Mouse (Mus musculus) MEL (cell line): ENCODE measurements around the gene Pcnt. TPM values are rescaled to one million over a fixed set of nuclear protein-coding genes. Genes with fewer than 3 reads are reported as not detected.

Experiments used
- DNase-seq: peaks from one replicate; pipeline ENCODE4 v3.0.0; 2011; ENCODE audit warnings: low read depth, low spot score
- H3K27ac ChIP-seq: 2 replicates; pipeline ENCODE4 v1.5.1; 2012; ENCODE audit warnings: low read depth, mild to moderate bottlenecking, control low read depth, low read length, moderate library complexity; ENCODE audit not compliant: control insufficient read depth
- H3K27me3 ChIP-seq, 2 experiments: fragments of 150-350 bp in 1 of 2; sonication (generic) in 1 of 2; 2 replicates each; pipeline ENCODE4 v1.6.1; 2012; ENCODE audit warnings: low read length in 2 of 2, mild to moderate bottlenecking in 2 of 2, improper control_type of control experiment in 1 of 2, moderate library complexity in 1 of 2; ENCODE audit not compliant: insufficient read depth in 2 of 2, control insufficient read depth in 1 of 2
- H3K36me3 ChIP-seq, 2 experiments: 2 replicates each; pipeline ENCODE4 v1.6.1; 2012 to 2014; ENCODE audit warnings: low read length in 2 of 2, improper control_type of control experiment in 1 of 2, inconsistent platforms in 1 of 2, mild to moderate bottlenecking in 1 of 2; ENCODE audit not compliant: insufficient read depth in 2 of 2, control insufficient read depth in 1 of 2
- H3K4me1 ChIP-seq, 2 experiments: fragments of 150-350 bp in 1 of 2; sonication (generic) in 1 of 2; 2 replicates each; pipeline ENCODE4 v1.6.1; 2012; ENCODE audit warnings: low read length in 2 of 2, improper control_type of control experiment in 1 of 2, mild to moderate bottlenecking in 1 of 2; ENCODE audit not compliant: insufficient read depth in 2 of 2, control insufficient read depth in 1 of 2
- H3K4me3 ChIP-seq, 2 experiments: fragments of 150-350 bp in 1 of 2; sonication (generic) in 1 of 2; 2 replicates each; pipeline ENCODE4 v1.5.1; 2012; ENCODE audit warnings: low read depth in 2 of 2, low read length in 2 of 2, mild to moderate bottlenecking in 2 of 2, moderate library complexity in 2 of 2, control low read depth in 1 of 2, improper control_type of control experiment in 1 of 2; ENCODE audit not compliant: control insufficient read depth in 1 of 2, insufficient read depth in 1 of 2
- H3K79me2 ChIP-seq: 2 replicates; pipeline ENCODE4 v1.6.1; 2012; ENCODE audit warnings: mild to moderate bottlenecking, low read length, moderate library complexity; ENCODE audit not compliant: control insufficient read depth, poor library complexity, insufficient read depth
- H3K9ac ChIP-seq: 2 replicates; pipeline ENCODE4 v1.6.1; 2012; ENCODE audit warnings: low read depth, mild to moderate bottlenecking, control low read depth, low read length, moderate library complexity; ENCODE audit not compliant: control insufficient read depth, poor library complexity, severe bottlenecking
- H3K9me3 ChIP-seq: fragments of 150-350 bp; sonication (generic); replicated peaks from 2 replicates; pipeline ENCODE4 v1.6.1; 2012; ENCODE audit warnings: mild to moderate bottlenecking, low read length, improper control_type of control experiment, moderate library complexity; ENCODE audit not compliant: insufficient read depth
- CHD2 ChIP-seq: IDR thresholded peaks from 2 replicates; pipeline ENCODE4 v1.6.1; 2011; ENCODE audit warnings: low read length, improper control_type of control experiment
- CTCF ChIP-seq, 3 experiments: IDR thresholded peaks in 2 of 3; conservative IDR thresholded peaks in 1 of 3; 2 replicates each; pipeline ENCODE4 v1.5.1; 2011 to 2012; ENCODE audit warnings: low read length in 3 of 3, low read depth in 2 of 3, mild to moderate bottlenecking in 2 of 3, improper control_type of control experiment in 1 of 3, inconsistent platforms in 1 of 3, mixed read lengths in 1 of 3, moderate library complexity in 1 of 3; ENCODE audit not compliant: control insufficient read depth in 1 of 3, insufficient read depth in 1 of 3, poor library complexity in 1 of 3, severe bottlenecking in 1 of 3
- E2F4 ChIP-seq: IDR thresholded peaks from 2 replicates; pipeline ENCODE4 v1.6.1; 2011; ENCODE audit warnings: low read depth, low read length, improper control_type of control experiment, borderline replicate concordance
- ELF1 ChIP-seq: IDR thresholded peaks from 2 replicates; pipeline ENCODE4 v1.6.1; 2014; ENCODE audit warnings: low read depth, mild to moderate bottlenecking, inconsistent platforms, low read length, improper control_type of control experiment, moderate library complexity
- ETS1 ChIP-seq: IDR thresholded peaks from 2 replicates; pipeline ENCODE4 v1.6.1; 2012; ENCODE audit warnings: low read depth, mild to moderate bottlenecking, inconsistent platforms, low read length, improper control_type of control experiment, moderate library complexity
- GATA1 ChIP-seq: IDR thresholded peaks from 2 replicates; pipeline ENCODE4 v1.6.1; 2011; ENCODE audit warnings: low read depth, low read length, improper control_type of control experiment
- HCFC1 ChIP-seq: IDR thresholded peaks from 2 replicates; pipeline ENCODE4 v1.6.1; 2012; ENCODE audit warnings: low read depth, mild to moderate bottlenecking, inconsistent platforms, low read length, improper control_type of control experiment, moderate library complexity
- KAT2A ChIP-seq: conservative IDR thresholded peaks from 2 replicates; pipeline ENCODE4 v1.6.1; 2012; ENCODE audit warnings: low read depth, low read length, improper control_type of control experiment, inconsistent platforms
- MAFK ChIP-seq: IDR thresholded peaks from 2 replicates; pipeline ENCODE4 v1.6.1; 2011; ENCODE audit warnings: low read depth, mild to moderate bottlenecking, low read length, improper control_type of control experiment, borderline replicate concordance
- MAZ ChIP-seq: IDR thresholded peaks from 2 replicates; pipeline ENCODE4 v1.6.1; 2012; ENCODE audit warnings: low read depth, mild to moderate bottlenecking, inconsistent platforms, low read length, improper control_type of control experiment
- MXI1 ChIP-seq: IDR thresholded peaks from 2 replicates; pipeline ENCODE4 v1.6.1; 2011; ENCODE audit warnings: mild to moderate bottlenecking, low read depth, low read length, improper control_type of control experiment
- MYB ChIP-seq: IDR thresholded peaks from 2 replicates; pipeline ENCODE4 v1.6.1; 2011; ENCODE audit warnings: mild to moderate bottlenecking, low read depth, low read length, improper control_type of control experiment
- MYC ChIP-seq: IDR thresholded peaks from 2 replicates; pipeline ENCODE4 v1.6.1; 2011; ENCODE audit warnings: low read depth, mild to moderate bottlenecking, low read length, improper control_type of control experiment, moderate library complexity
- NELFE ChIP-seq: IDR thresholded peaks from 2 replicates; pipeline ENCODE4 v1.6.1; 2011; ENCODE audit warnings: low read depth, low read length, improper control_type of control experiment
- NRF1 ChIP-seq: IDR thresholded peaks from 2 replicates; pipeline ENCODE4 v1.6.1; 2014; ENCODE audit warnings: low read depth, mild to moderate bottlenecking, inconsistent platforms, low read length, improper control_type of control experiment, moderate library complexity; ENCODE audit not compliant: poor library complexity, insufficient read depth, severe bottlenecking
- POLR2A ChIP-seq, 2 experiments: IDR thresholded peaks; 2 replicates each; pipeline ENCODE4 v1.6.1; 2011 to 2012; ENCODE audit warnings: low read length in 2 of 2, mild to moderate bottlenecking in 2 of 2, control low read depth in 1 of 2, improper control_type of control experiment in 1 of 2, low read depth in 1 of 2, moderate library complexity in 1 of 2; ENCODE audit not compliant: control insufficient read depth in 1 of 2, insufficient read depth in 1 of 2, poor library complexity in 1 of 2
- POLR2AphosphoS2 ChIP-seq: IDR thresholded peaks from 2 replicates; pipeline ENCODE4 v1.6.1; 2011; ENCODE audit warnings: low read length, improper control_type of control experiment
- POLR2AphosphoS5 ChIP-seq: IDR thresholded peaks from 2 replicates; pipeline ENCODE4 v1.6.1; 2012; ENCODE audit warnings: low read depth, borderline replicate concordance, mild to moderate bottlenecking, inconsistent platforms, low read length, moderate library complexity, mixed read lengths
- RCOR1 ChIP-seq: IDR thresholded peaks from 2 replicates; pipeline ENCODE4 v1.6.1; 2012; ENCODE audit warnings: low read depth, mild to moderate bottlenecking, inconsistent platforms, low read length, improper control_type of control experiment
- SIN3A ChIP-seq: IDR thresholded peaks from 2 replicates; pipeline ENCODE4 v1.6.1; 2012; ENCODE audit warnings: low read length, improper control_type of control experiment, inconsistent platforms
- TAL1 ChIP-seq: IDR thresholded peaks from 2 replicates; pipeline ENCODE4 v1.6.1; 2012; ENCODE audit warnings: mild to moderate bottlenecking, inconsistent platforms, low read length, moderate library complexity, mixed read lengths
- TBP ChIP-seq: IDR thresholded peaks from 2 replicates; pipeline ENCODE4 v1.8.0; 2011; ENCODE audit warnings: low read depth, low read length, improper control_type of control experiment
- TCF12 ChIP-seq: IDR thresholded peaks from 2 replicates; pipeline ENCODE4 v1.6.1; 2014; ENCODE audit warnings: low read depth, mild to moderate bottlenecking, inconsistent platforms, low read length, improper control_type of control experiment, moderate library complexity
- USF1 ChIP-seq: IDR thresholded peaks from 2 replicates; pipeline ENCODE4 v1.6.1; 2014; ENCODE audit warnings: low read depth, mild to moderate bottlenecking, inconsistent platforms, low read length, improper control_type of control experiment, moderate library complexity
- USF2 ChIP-seq, 2 experiments: IDR thresholded peaks; 2 replicates each; pipeline ENCODE4 v1.6.1; 2011 to 2012; ENCODE audit warnings: improper control_type of control experiment in 2 of 2, low read length in 2 of 2, borderline replicate concordance in 1 of 2, inconsistent platforms in 1 of 2, low read depth in 1 of 2, mild to moderate bottlenecking in 1 of 2; ENCODE audit not compliant: insufficient read depth in 1 of 2
- ZMIZ1 ChIP-seq: IDR thresholded peaks from 2 replicates; pipeline ENCODE4 v1.6.1; 2012; ENCODE audit warnings: low read depth, mild to moderate bottlenecking, inconsistent platforms, low read length, improper control_type of control experiment, moderate library complexity
- ZNF384 ChIP-seq: IDR thresholded peaks from 2 replicates; pipeline ENCODE4 v1.6.1; 2012; ENCODE audit warnings: low read depth, mild to moderate bottlenecking, inconsistent platforms, low read length, improper control_type of control experiment
- polyA plus RNA-seq, 2 experiments: library from polyadenylated mRNA; stranded (reverse) in 1 of 2; unstranded in 1 of 2; fragments of >175 nt in 1 of 2; fragments of >200 nt in 1 of 2; gene quantifications; 2 replicates each; pipeline versions ENCODE4 v1.2.1 to v1.2.4; 2012; ENCODE audit warnings: low replicate concordance in 2 of 2, low read depth in 1 of 2; ENCODE audit not compliant: insufficient read length in 2 of 2, insufficient read depth in 1 of 2, missing spikeins in 1 of 2
- total RNA-seq: library from RNA; depleted of rRNA; stranded (reverse); fragments of 300-350 nt; gene quantifications from 2 replicates; pipeline ENCODE4 v1.2.3, GENCODE M21; 2012; rRNA removed

Pcnt gene
- total RNA-seq (30.7 and 34.1 TPM in 2 replicates), polyA plus RNA-seq (10 to 100 TPM; 36.4 to 51.3 TPM)

GRCm38 (mm10) chr10:76442178-76443088, at the start of gene Pcnt:
Gene Pcnt (minus strand): TSS chr10:76442786.
- peak; percentile 99 for DNase-seq
- peaks cover 3 to 34% of the 10 kb centered on the region in 2 experiments for H3K36me3 ChIP-seq
- peak within 1 kb of the TSS; percentile 76 to 93 for H3K4me3 ChIP-seq
- peaks cover 8 to 37% of the 10 kb centered on the region in 2 experiments for H3K4me1 ChIP-seq
- H3K79me2 ChIP-seq = peaks cover 25% of the 10 kb centered on the region
- H3K27ac ChIP-seq = peak within 1 kb of the TSS; percentile 95
- no peaks in the 10 kb centered on the region for H3K27me3 ChIP-seq
- H3K9me3 ChIP-seq = no peaks in the 10 kb centered on the region
- TF ChIP-seq MXI1 (peak; percentile 19; the same call in 1 of the 2 replicates), POLR2AphosphoS2 (peak; percentile 61), MAZ (peak; percentile 90; the same call in 1 of the 2 replicates), SIN3A (peak; percentile 66), NELFE (peak; percentile 72), NRF1 (peak; percentile 93), ZMIZ1 (peak; percentile 74), TAL1 (no peak), HCFC1 (peak; percentile 80), GATA1 (no peak), ELF1 (peak; percentile 58; the same call in 1 of the 2 replicates), MYC (no peak), TCF12 (peak; percentile 49; the same call in 1 of the 2 replicates), MYB (no peak; the same call in 1 of the 2 replicates), TBP (peak; percentile 82), CTCF (IDR thresholded peaks at IDR 0.05 in 2 of 3, conservative IDR thresholded peaks at IDR 0.05 in 1 of 3; ENCODE audit: control insufficient read depth in 1 of 3, insufficient read depth in 1 of 3, low read depth in 2 of 3, low read length in 3 of 3, poor library complexity in 1 of 3, severe bottlenecking in 1 of 3) (peak; percentile 61 to 70 (median 63)), MAFK (no peak), RCOR1 (no peak), CHD2 (peak; percentile 93), POLR2A (IDR thresholded peaks at IDR 0.05; ENCODE audit: control insufficient read depth in 1 of 2, insufficient read depth in 1 of 2, low read depth in 1 of 2, low read length in 2 of 2, poor library complexity in 1 of 2) (peak; percentile 43 to 74), KAT2A (peak; percentile 36; the same call in 1 of the 2 replicates), ZNF384 (no peak), USF2 (IDR thresholded peaks at IDR 0.05; ENCODE audit: borderline replicate concordance in 1 of 2, insufficient read depth in 1 of 2, low read depth in 1 of 2, low read length in 2 of 2) (no peak), ETS1 (no peak), USF1 (no peak), POLR2AphosphoS5 (no peak), E2F4 (peak; percentile 86)
- peak within 1 kb of the TSS; percentile 91 for H3K9ac ChIP-seq
